Mouse (Mus musculus): ENCODE measurements around the gene Grem1. TPM values are rescaled to one million over a fixed set of nuclear protein-coding genes. Genes with fewer than 3 reads are reported as not detected.

Gene Grem1
- 1 to 10 TPM; 3.2 to 7.3 (median 4.8) TPM for total RNA-seq (2022)

- DNase-seq (ENCODE audit: low spot score in 2 of 2) = no peak
Measured at GRCm38 (mm10) chr2:113758311-113759161, at the start of gene Grem1. TSS of gene Grem1 (minus strand) at chr2:113758646.

- peak in 1 of 2 experiments; percentile 56 for DNase-seq (ENCODE audit: low spot score in 2 of 2)
Measured at GRCm38 (mm10) chr2:113807640-113808039, 49.2 kb upstream of the Grem1 start.

- no peak for DNase-seq (ENCODE audit: low spot score in 2 of 2)
Measured at GRCm38 (mm10) chr2:113806851-113807577, 48.6 kb upstream of the Grem1 start.

GRCm38 (mm10) chr2:113805765-113806164, 47.3 kb upstream of the Grem1 start:
- no peak for DNase-seq (ENCODE audit: low spot score in 2 of 2)

GRCm38 (mm10) chr2:113803753-113804152, 45.3 kb upstream of the Grem1 start:
- no peak for DNase-seq (ENCODE audit: low spot score in 2 of 2)

- no peak for DNase-seq (ENCODE audit: low spot score in 2 of 2)
Measured at GRCm38 (mm10) chr2:113800846-113801245, 42.4 kb upstream of the Grem1 start.

- no peak for DNase-seq (ENCODE audit: low spot score in 2 of 2)
Measured at GRCm38 (mm10) chr2:113798605-113799004, 40.2 kb upstream of the Grem1 start.

- DNase-seq (ENCODE audit: low spot score in 2 of 2) = no peak
Measured at GRCm38 (mm10) chr2:113795186-113795585, 36.7 kb upstream of the Grem1 start.

- DNase-seq (ENCODE audit: low spot score in 2 of 2) = no peak
Measured at GRCm38 (mm10) chr2:113793521-113793920, 35.1 kb upstream of the Grem1 start.

GRCm38 (mm10) chr2:113788821-113789387, 30.5 kb upstream of the Grem1 start:
- no peak for DNase-seq (ENCODE audit: low spot score in 2 of 2)

GRCm38 (mm10) chr2:113787882-113788281, 29.4 kb upstream of the Grem1 start:
- DNase-seq (ENCODE audit: low spot score in 2 of 2) = no peak

- DNase-seq (ENCODE audit: low spot score in 2 of 2) = no peak
Measured at GRCm38 (mm10) chr2:113784851-113785250, 26.4 kb upstream of the Grem1 start.

- no peak for DNase-seq (ENCODE audit: low spot score in 2 of 2)
Measured at GRCm38 (mm10) chr2:113781521-113781920, 23.1 kb upstream of the Grem1 start.

- no peak for DNase-seq (ENCODE audit: low spot score in 2 of 2)
Measured at GRCm38 (mm10) chr2:113781107-113781506, 22.7 kb upstream of the Grem1 start.

GRCm38 (mm10) chr2:113779336-113779735, 20.9 kb upstream of the Grem1 start:
- peak in 1 of 2 experiments; percentile 34 for DNase-seq (ENCODE audit: low spot score in 2 of 2)

- DNase-seq (ENCODE audit: low spot score in 2 of 2) = no peak
Measured at GRCm38 (mm10) chr2:113778036-113778435, 19.6 kb upstream of the Grem1 start.

- DNase-seq (ENCODE audit: low spot score in 2 of 2) = no peak
Measured at GRCm38 (mm10) chr2:113776297-113776696, 17.9 kb upstream of the Grem1 start.

GRCm38 (mm10) chr2:113774150-113774805, 15.8 kb upstream of the Grem1 start:
- no peak for DNase-seq (ENCODE audit: low spot score in 2 of 2)

GRCm38 (mm10) chr2:113768541-113769303, 10.3 kb upstream of the Grem1 start:
- DNase-seq (ENCODE audit: low spot score in 2 of 2) = no peak

- DNase-seq (ENCODE audit: low spot score in 2 of 2) = no peak
Measured at GRCm38 (mm10) chr2:113765885-113766284, 7.4 kb upstream of the Grem1 start.

- DNase-seq (ENCODE audit: low spot score in 2 of 2) = no peak
Measured at GRCm38 (mm10) chr2:113764968-113765367, 6.5 kb upstream of the Grem1 start.
